Mouse (Mus musculus) lung, adult 18-20 months (tissue): Measurements from ENCODE around the gene Tiam1.
A peak's percentile ranks its signal among the peaks of the same experiment; 100 is the strongest.

Experiments
- DNase-seq, 2 experiments: peaks; one replicate each; pipeline ENCODE4 v3.0.0; 2022; ENCODE audit warnings: mixed read lengths in 2 of 2

Gene Tiam1

GRCm38 (mm10) chr16:89991701-89992152 lies 151.8 kb downstream of the Tiam1 start:
- DNase-seq = peak; percentile 25 to 33

GRCm38 (mm10) chr16:89990288-89990955 lies 153.1 kb downstream of the Tiam1 start:
- no peak for DNase-seq

- DNase-seq = no peak
These were observed 153.8 kb downstream of the Tiam1 start for GRCm38 (mm10) chr16:89989816-89990215.

GRCm38 (mm10) chr16:89986672-89987362 lies 156.8 kb downstream of the Tiam1 start:
- no peak for DNase-seq

GRCm38 (mm10) chr16:89985702-89986481 lies 157.7 kb downstream of the Tiam1 start:
- no peak for DNase-seq

DNA sequence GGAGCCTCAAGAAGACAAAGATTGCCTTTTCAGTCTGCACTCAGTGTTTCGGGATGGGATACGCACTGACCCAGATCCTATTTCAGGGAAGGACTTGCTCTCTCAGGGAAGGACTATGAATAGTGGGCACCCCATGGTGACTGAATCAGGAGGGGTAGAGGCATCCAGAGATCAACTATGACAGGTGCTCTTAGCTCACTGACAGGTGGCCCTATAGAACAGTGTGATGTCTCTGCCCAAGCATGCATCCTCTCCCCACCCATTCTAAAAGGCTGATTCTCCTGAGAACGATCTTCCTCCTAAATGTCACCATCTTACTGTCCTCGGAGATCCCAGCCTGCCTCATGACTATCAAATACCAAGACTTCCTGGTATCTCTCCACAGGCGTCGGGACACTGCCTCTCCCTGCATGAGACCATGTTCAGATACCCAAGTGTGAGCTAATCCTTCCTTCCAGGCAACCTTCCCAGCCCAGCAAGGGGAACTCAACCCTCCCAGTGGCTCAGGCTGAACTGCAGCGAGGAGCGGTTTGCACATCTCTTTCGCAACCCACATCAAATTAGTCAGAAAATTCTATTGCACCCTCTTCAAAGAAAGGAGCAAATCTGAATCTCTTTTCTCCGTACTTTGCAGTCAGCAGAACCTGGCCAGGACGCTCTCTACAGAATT lies 163.4 kb downstream of the Tiam1 start:
- DNase-seq = peak in 1 of 2 experiments; percentile 21

DNA sequence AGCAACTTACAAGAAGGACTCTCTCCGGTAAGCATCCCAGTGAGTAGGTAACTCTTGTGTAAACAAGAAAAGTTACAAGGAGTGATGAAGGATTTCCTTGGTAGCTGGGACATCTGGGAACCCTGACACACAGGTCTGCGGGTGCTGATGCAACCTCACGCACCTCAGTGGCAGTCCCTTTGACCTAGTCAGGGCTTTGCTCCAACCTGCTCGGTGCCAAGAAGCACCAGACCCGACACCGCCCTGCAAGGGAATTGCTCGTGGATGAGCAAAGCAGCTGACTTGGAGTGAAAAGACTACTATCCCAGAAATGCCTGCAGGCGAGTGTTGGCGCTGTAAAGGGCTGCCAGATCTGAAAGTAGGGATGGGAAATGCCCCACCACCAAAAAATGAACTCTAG lies 168.1 kb downstream of the Tiam1 start:
- no peak for DNase-seq

- no peak for DNase-seq
These were observed 169.5 kb downstream of the Tiam1 start for GRCm38 (mm10) chr16:89973814-89974712.

DNA sequence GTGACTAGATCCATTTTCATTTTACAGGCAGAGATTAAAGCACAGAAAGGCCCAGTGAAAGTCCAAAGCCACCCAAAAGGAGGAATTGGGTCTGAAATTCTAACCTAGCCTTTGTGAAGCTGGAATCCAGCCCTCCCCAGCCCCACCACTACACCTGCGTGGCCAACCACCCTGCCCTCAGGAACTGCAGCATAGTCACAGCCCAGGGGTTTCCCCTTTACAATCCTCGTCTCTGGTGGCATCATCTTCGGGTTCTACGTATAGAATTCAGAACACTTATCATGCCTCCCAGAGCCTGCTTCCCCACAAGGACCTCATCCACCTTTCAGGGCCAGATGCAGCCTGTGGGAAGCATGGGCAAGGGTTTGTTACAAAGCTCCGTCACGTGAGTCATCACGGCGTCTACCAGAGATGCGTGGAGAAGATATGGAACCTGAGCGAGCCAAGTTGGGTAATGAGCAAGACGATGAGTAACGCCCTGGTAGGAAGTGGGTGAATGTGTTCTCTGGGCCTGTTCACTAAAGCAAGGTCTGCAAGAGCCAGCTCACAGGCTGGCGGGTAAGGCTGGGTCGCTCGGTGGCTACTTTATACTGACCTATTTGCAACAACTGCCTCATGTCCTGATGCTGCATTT lies 170.6 kb downstream of the Tiam1 start:
- DNase-seq = no peak

DNA sequence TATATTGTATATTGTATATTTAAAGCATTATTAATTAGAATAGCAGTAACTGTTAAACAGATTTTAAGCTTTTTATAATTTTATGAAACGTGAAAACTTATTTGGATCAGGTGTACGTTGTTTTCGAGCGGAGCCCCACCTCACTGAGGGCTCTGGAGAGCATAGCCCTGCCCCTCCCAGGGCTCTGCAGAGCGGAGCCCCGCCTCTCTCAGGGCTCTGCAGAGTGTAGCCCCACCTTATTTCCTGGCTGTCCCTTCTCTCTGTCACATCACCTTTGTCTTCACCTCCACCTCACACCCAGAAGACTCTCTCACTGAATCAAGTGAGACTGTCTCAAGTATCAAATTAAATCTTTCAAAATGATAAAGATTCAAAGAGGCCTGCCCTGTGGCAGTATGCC lies 171.6 kb downstream of the Tiam1 start:
- DNase-seq = no peak

GRCm38 (mm10) chr16:89968058-89968457 lies 175.5 kb downstream of the Tiam1 start:
- no peak for DNase-seq

DNA sequence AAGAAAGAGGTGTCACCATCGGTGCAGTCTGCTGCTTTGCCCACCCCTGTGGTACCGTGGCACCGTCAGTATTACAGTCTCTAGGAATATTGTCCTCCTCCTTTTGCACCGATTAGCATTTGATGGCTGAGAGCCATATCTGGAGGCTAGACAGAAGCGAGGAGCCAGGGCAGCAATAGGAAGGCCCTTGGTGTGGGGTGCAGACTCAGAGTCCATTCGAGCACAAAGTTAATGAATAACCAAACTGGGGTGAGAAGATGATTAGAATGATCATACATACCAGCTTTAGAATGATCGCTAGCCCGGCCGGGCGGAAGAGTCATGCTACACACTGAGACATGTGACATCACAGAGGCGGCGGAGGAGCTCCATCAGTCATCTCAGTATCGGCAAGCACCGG lies 180.7 kb downstream of the Tiam1 start:
- DNase-seq = no peak

DNA sequence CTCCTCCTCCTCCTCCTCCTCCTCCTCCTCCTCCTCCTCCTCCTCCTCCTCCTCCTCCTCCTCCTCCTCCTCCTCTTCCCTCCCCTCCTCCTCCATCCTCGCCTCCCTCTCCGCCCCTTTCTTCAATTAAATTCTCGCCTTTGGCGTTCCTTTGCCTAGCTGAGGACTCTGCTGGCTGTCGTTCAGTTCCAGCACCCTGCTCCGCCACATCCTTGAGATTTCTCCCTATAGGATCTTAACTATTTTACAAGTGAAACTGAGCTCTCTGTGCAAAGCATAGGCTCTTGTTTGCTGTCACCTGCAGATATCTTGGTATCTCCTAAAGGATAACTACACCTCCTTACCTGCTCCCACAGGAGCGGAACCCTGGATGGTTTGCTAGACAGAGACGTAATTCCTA lies 182.7 kb downstream of the Tiam1 start:
- no peak for DNase-seq

GRCm38 (mm10) chr16:89960186-89960878 lies 183.2 kb downstream of the Tiam1 start:
- peak; percentile 37 to 49 for DNase-seq

GRCm38 (mm10) chr16:89958982-89959381 lies 184.6 kb downstream of the Tiam1 start:
- no peak for DNase-seq

DNA sequence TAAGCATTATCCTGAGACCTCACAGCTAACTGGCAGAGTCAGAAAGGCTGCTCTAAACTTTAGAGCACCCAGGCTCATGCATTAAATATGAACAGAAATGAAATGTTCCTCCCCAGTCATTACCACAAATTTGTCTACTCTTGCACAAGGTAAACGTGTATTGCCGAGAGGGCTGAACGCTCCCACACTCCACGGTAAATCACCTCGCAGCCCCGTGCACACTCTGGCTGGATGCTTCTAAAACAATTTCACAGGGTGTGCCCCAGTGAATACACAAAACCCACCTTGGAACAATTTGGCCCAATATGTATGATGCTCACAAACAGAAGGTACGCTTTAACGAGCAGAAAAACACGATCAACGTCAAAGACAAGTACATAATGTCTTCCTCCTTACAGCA lies 185.5 kb downstream of the Tiam1 start:
- DNase-seq = no peak

GRCm38 (mm10) chr16:89954525-89954924 lies 189.0 kb downstream of the Tiam1 start:
- DNase-seq = peak; percentile 41 to 72

GRCm38 (mm10) chr16:89954114-89954513 lies 189.5 kb downstream of the Tiam1 start:
- no peak for DNase-seq

- DNase-seq = no peak
These were observed 190.7 kb downstream of the Tiam1 start for GRCm38 (mm10) chr16:89952821-89953220.

GRCm38 (mm10) chr16:89950754-89951153 lies 192.8 kb downstream of the Tiam1 start:
- DNase-seq = peak; percentile 48 to 71

DNA sequence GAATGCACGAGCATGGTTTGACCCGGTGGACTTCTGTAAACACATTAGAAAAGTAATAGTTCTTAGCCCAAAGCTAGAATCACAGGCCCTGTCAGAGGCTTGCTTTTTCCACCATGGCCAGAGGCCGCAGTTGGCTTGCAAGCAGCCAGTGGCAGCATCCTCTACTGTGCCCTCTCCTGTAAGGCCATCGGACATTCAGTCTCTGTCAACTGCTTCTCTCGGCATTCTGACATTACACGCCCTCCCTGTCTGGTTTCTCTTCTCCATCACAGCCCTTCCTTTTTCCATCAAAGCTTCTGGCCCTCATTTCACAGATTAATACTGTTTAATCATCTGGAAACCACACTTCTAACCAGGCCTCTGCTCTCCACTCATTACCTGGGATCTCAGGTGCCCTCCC lies 193.3 kb downstream of the Tiam1 start:
- no peak for DNase-seq
